Mouse (Mus musculus): ENCODE results near the gene Prdx6b. TPM values are rescaled to one million over a fixed set of nuclear protein-coding genes. Genes with fewer than 3 reads are reported as not detected.

Gene Prdx6b
- polyA plus RNA-seq, 1 experiment from 2014 or later = not detected

DNA sequence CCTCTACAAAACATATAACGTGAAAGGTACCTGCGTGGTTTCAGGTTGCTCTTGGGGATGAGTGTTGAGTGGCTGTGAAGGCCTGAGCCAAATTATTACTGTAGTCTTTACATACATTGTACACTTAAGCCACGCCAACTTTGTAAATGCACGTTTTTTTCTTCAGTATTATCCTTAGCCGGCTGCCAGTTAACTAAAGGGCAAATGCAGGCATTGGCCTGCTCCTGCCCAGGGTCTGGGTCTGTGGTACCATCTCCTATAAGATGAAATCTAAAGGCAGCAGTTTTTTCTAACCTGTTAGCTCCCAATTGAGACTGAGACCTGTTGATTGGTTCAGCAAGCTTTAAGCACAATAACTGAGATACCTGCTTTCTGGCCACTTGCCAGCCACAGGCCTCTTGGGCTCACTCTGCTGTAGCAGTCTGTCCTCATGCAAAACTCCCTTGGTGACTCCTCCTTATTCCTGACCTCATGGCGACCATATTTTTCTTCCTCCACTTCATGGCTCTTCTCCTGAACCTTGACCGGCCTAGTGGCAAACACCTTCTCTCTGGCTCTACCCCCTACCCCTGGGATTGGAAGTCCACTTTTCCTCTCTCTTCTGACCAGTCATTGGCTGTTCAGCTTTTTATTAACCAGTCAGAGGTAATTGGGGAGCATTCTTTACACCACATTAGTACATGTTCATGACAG is 36.8 kb downstream of the Prdx6b start:
- no peaks in the 10 kb centered on the region for H3K4me1 ChIP-seq
- no peaks in the 10 kb centered on the region for H3K27me3 ChIP-seq (replicated peaks)
- H3K4me3 ChIP-seq = no peak overlapping the region
- no peaks in the 10 kb centered on the region for H3K9me3 ChIP-seq (replicated peaks)
- WGBS (ENCODE audit: insufficient replicate concordance) = 84% methylated on average over 7 of the region's 7 CpGs
- H3K9ac ChIP-seq = no peak overlapping the region
- ATAC-seq = no peak
- H3K36me3 ChIP-seq = peaks cover 63% of the 10 kb centered on the region
- H3K4me2 ChIP-seq = no peak overlapping the region
- H3K27ac ChIP-seq = no peak overlapping the region

DNA sequence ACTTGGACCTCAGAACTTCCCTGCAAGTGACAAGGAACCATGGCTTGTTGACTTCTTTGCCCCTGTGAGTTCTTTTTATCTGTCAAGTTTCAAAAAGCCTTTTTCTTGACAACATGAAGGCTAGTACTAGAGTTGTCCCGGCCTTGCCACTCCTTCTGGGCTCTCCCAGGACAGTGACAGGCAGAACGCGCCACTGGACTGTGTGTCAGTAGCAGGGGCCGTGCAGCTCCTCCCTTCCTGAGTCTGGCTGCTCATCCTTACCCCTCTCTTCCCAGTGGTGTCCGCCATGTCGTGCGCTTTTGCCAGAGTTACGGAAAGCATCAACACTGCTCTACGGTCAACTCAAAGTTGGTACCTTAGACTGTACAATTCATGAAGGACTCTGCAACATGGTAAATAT is 48.3 kb downstream of the Prdx6b start:
- ATAC-seq = no peak
- H3K36me3 ChIP-seq = peaks cover 85% of the 10 kb centered on the region
- H3K27ac ChIP-seq = no peak overlapping the region
- no peaks in the 10 kb centered on the region for H3K9me3 ChIP-seq (replicated peaks)
- no peaks in the 10 kb centered on the region for H3K27me3 ChIP-seq (replicated peaks)
- H3K4me3 ChIP-seq = no peak overlapping the region
- H3K9ac ChIP-seq = no peak overlapping the region
- H3K4me1 ChIP-seq = no peaks in the 10 kb centered on the region
- no peak overlapping the region for H3K4me2 ChIP-seq
- whole genome bisulfite sequencing (ENCODE audit: insufficient replicate concordance) = 91% methylated on average over 9 of the region's 9 CpGs

Other genes with a start within 250 kb of the Prdx6b start
- gene Pde1a, start 163.0 kb upstream of the Prdx6b start, polyA plus RNA-seq (2016; fragmentation: Nextera tagmentation; extraction: Ambion mirVana) = 9.5 and 10.7 TPM in 2 replicates
- gene Dnajc10, start 23.0 kb downstream of the Prdx6b start, polyA plus RNA-seq (2016; fragmentation: Nextera tagmentation; extraction: Ambion mirVana) = 28.9 and 29.1 TPM in 2 replicates
- gene Frzb, start 155.2 kb downstream of the Prdx6b start, polyA plus RNA-seq (2016; fragmentation: Nextera tagmentation; extraction: Ambion mirVana) = 1.5 and 1.6 TPM in 2 replicates